In the genomic region with DNA sequence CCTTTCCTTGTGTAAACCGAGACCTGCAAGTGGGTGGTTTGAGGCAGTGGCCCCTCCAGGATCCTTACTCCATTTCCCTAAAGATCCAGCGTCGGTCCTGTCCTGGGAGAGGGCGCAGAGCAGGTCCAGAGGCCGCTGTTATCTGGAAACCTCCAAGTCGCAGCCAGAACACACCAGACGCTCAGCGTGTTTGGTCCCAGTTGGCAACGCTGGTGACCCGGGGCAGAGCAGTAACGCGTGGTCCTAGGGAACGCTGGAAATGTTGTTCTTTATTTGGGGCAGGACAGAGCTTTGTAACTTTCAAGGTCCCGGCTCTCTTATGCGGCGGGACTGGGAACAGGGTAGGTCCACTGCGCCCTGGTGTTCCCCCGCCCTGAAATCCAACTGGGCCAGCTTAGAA, we compare ENCODE assay signal across 1 mouse cellular context.
TF ChIP-seq lines count a peak whose summit lies in the region.

No protein-coding gene starts in this region.

TF ChIP-seq in CH12.LX, 34 proteins besides CTCF, POLR2A, EP300 and RAD21:
- TF ChIP-seq MAFK (IDR thresholded peaks at IDR 0.05; ENCODE audit: insufficient replicate concordance, low read length), result no peak
- no peak for TF ChIP-seq SMC3 (IDR thresholded peaks at IDR 0.05; ENCODE audit: low read depth, low read length)
- no peak for TF ChIP-seq MXI1 (IDR thresholded peaks at IDR 0.05; ENCODE audit: low read depth, low read length)
- TF ChIP-seq SIN3A (IDR thresholded peaks at IDR 0.05; ENCODE audit: low read length), result no peak
- no peak for TF ChIP-seq ETS1 (conservative IDR thresholded peaks at IDR 0.05; ENCODE audit: low read depth, low read length)
- TF ChIP-seq TCF12 (IDR thresholded peaks at IDR 0.05; ENCODE audit: low read depth, low read length), result no peak
- TF ChIP-seq RCOR1 (conservative IDR thresholded peaks at IDR 0.05; ENCODE audit: low read depth, low read length), result no peak
- TF ChIP-seq TBP (conservative IDR thresholded peaks at IDR 0.05; ENCODE audit: low read depth, low read length), result no peak
- TF ChIP-seq GABPA (IDR thresholded peaks at IDR 0.05; ENCODE audit: insufficient replicate concordance, low read depth, low read length), result no peak
- no peak for TF ChIP-seq USF1 (IDR thresholded peaks at IDR 0.05; ENCODE audit: low read depth, low read length)
- no peak for TF ChIP-seq E2F4 (IDR thresholded peaks at IDR 0.05; ENCODE audit: insufficient replicate concordance, low read depth, low read length)
- no peak for TF ChIP-seq ELF1 (IDR thresholded peaks at IDR 0.05; ENCODE audit: low read depth, low read length)
- TF ChIP-seq CHD2 (IDR thresholded peaks at IDR 0.05; ENCODE audit: low read length), result no peak
- no peak for TF ChIP-seq ZNF384 (IDR thresholded peaks at IDR 0.05; ENCODE audit: low read depth, low read length)
- TF ChIP-seq MYC (IDR thresholded peaks at IDR 0.05; ENCODE audit: low read depth, low read length), result no peak
- TF ChIP-seq ZC3H11A (IDR thresholded peaks at IDR 0.05; ENCODE audit: low read depth, low read length), result no peak
- no peak for TF ChIP-seq POLR2AphosphoS2 (IDR thresholded peaks at IDR 0.05; ENCODE audit: low read depth, low read length)
- no peak for TF ChIP-seq NELFE (IDR thresholded peaks at IDR 0.05; ENCODE audit: low read depth, low read length)
